Mouse (Mus musculus): ENCODE data around the gene Krt6b. TPM values are rescaled to one million over a fixed set of nuclear protein-coding genes. Genes with fewer than 3 reads are reported as not detected.
"Not testable (repeated sequence)": the region's sequence is repeated elsewhere in the genome, so short reads cannot be mapped to it uniquely, and the experiment has no call there.

Gene Krt6b
- total RNA-seq (2017): not detected in 3 replicates

DNA sequence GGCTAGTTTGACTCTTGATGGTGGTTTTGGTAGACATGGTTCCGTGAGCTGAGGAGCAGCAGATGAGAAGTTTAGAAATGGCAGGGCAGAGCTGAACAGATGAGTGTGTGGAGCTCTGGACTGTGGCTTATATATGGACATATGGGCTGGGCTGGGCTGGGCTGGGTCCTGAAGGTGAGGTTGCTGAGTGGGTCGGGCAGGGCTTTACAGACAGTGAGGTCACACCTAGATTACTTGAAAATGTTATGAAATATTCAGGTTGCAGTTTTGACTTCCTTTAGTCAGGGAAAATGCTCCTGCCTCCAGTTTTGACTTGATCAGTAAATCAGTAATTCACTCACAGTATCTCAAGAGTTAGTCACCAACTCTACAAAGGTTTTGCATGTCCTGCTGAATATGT, at the start of gene Krt6b:
Krt6b (minus strand) TSS at position 101 of the 400 bp plus-strand sequence.
- ATAC-seq (replicated peaks; ENCODE audit: insufficient number of reproducible peaks, low FRiP score, low TSS enrichment, poor library complexity, severe bottlenecking): no peak

- ATAC-seq (replicated peaks; ENCODE audit: insufficient number of reproducible peaks, low FRiP score, low TSS enrichment, poor library complexity, severe bottlenecking): no peak
These were observed 44.6 kb upstream of the Krt6b start for GRCm38 (mm10) chr15:101724686-101725085.

- ATAC-seq (replicated peaks; ENCODE audit: insufficient number of reproducible peaks, low FRiP score, low TSS enrichment, poor library complexity, severe bottlenecking): no peak
These were observed 35.7 kb upstream of the Krt6b start for GRCm38 (mm10) chr15:101715831-101716230.

DNA sequence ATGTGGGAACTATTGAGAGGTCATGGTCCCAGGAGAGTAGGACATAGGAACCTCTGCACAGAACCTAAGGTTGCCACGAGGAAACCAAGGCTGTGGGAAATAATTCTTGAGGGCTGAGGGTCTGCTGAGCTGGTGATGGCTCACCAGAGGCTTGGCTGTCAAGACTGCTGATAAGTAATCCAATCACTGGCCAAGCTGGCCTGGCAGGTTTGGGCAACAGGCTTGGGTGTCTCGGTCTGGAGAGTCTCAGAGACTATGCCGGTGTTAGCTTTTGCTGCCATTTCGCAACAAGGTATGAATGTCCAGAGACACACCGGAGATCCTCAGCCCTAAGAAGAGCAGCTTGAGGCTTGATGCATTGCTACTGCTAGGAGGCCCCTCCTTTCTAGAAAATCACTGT, 34.3 kb upstream of the Krt6b start:
- ATAC-seq (replicated peaks; ENCODE audit: insufficient number of reproducible peaks, low FRiP score, low TSS enrichment, poor library complexity, severe bottlenecking): no peak

GRCm38 (mm10) chr15:101713731-101714130, 33.6 kb upstream of the Krt6b start:
- no peak for ATAC-seq (replicated peaks; ENCODE audit: insufficient number of reproducible peaks, low FRiP score, low TSS enrichment, poor library complexity, severe bottlenecking)

GRCm38 (mm10) chr15:101712720-101713119, 32.6 kb upstream of the Krt6b start, which contains the start of gene Krt5:
TSS of gene Krt5 (minus strand) at chr15:101712898.
- no peak for ATAC-seq (replicated peaks; ENCODE audit: insufficient number of reproducible peaks, low FRiP score, low TSS enrichment, poor library complexity, severe bottlenecking)

GRCm38 (mm10) chr15:101708683-101709082, 28.6 kb upstream of the Krt6b start:
- ATAC-seq (replicated peaks; ENCODE audit: insufficient number of reproducible peaks, low FRiP score, low TSS enrichment, poor library complexity, severe bottlenecking): no peak

DNA sequence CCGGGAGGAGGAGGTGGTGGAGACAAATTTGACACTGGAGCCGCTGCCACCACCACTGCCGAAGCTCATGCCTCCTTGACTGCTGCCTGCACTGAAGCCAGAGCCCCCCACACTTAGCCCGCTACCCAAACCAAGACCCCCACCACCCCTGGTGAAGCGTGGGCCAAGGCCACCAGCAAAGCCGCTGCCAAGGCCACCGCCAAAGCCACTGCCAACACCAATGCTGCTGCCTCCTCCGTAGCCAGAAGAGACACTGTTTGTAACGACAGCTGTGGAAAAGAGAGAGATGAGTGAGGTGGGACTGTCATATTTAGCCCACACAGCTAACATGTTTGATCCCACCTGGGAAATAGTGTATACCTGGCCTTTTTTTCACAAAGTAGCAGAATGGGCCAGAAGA, 27.4 kb upstream of the Krt6b start:
- no peak for ATAC-seq (replicated peaks; ENCODE audit: insufficient number of reproducible peaks, low FRiP score, low TSS enrichment, poor library complexity, severe bottlenecking)

DNA sequence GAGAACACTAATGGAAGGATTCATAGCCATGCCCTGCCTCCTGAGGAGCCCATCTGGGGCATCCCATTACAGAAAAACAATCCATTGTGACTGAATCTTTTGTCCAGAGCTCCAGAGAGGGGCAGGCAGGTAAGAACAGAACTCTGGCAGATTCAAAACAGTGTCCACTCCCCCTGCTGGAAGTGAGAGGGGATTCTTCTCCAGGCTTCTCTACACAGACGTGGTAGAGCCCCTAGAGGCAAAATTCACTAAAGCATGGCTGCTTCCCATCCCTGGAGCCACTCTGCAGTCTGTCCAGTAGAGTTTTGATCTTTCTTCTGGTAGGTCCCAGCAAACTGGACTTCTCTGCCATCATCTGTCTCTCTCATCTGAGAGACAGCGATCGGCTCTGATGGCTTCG, 24.0 kb upstream of the Krt6b start:
- ATAC-seq (replicated peaks; ENCODE audit: insufficient number of reproducible peaks, low FRiP score, low TSS enrichment, poor library complexity, severe bottlenecking): no peak

DNA sequence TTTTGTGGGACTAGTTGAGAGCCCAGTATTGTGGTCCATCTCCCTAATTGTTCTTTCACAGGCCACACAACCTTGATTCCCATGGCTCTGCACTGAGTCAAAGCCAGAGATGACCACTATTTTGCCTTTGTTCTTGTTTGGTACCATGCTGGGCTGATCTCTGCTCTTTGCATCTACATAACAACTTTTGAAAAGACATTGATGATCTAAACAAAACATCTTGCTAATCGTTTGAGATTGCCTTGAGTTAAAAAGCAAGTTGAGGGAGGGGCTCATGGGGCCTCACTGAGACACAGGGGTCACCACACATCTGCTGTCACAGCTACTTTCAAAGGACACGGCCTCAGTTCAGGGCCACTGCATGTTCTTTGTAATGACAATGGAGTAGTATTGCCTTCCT, 22.3 kb upstream of the Krt6b start:
- no peak for ATAC-seq (replicated peaks; ENCODE audit: insufficient number of reproducible peaks, low FRiP score, low TSS enrichment, poor library complexity, severe bottlenecking)

- no peak for ATAC-seq (replicated peaks; ENCODE audit: insufficient number of reproducible peaks, low FRiP score, low TSS enrichment, poor library complexity, severe bottlenecking)
These were observed 19.8 kb upstream of the Krt6b start for GRCm38 (mm10) chr15:101699866-101700265.

DNA sequence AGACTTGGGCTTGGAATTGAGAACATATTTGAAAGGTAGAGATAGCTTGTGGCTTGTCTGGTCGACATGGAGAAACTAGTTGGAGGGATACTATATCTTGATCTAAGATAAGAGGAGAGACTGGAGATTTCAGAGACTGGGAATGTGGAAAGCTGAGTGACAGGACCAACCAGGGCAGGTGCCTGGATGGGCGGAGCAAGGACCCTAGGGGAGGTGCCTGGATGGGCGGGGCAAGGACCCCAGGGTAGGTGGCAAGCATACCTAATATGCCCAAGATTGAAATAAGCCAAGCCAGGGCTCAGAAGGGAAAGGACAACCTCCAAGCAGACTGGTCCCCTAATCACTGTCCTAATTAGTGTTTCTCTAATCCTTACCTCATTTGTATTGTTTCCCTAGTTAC, 19.1 kb upstream of the Krt6b start:
- no peak for ATAC-seq (replicated peaks; ENCODE audit: insufficient number of reproducible peaks, low FRiP score, low TSS enrichment, poor library complexity, severe bottlenecking)

DNA sequence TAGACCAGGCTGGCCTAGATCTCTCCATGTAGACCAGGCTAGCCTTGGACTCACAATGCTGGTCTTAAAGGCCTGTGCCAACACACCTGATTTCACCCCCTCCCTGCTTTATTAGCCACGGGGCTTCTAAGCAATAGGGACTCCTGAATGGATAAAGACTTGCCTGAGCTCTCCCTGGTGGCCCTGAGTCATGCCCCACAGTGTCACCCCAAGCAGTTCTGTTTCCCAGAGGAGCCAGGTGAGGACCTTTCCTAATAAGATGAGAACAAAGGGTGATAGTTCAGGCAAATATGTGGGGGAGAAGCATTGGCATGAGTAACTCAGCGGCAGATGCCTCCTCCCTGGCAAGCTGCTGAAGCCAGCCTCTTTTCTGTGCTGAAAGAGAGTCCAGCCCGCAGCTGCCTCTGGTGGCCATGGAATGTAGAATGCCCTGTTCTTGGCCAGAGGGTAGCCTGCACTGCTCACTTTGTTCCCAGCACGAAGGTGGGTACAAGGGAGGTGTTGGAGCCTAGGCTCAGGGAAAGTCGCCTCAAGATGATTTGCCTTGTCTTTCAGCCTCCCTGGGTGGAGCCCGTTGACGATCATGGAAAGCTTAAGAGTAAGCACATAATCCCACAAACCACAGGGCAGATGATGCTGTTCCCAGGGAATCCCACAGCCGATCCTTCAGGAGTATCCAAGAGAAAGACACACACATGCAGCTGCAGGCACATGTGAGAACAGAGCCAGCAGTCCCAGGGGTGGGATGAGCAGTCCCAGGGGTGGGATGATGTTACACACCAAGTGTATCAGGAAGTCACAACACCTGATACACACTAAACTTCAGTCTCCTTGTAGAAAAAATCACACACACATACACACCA, 17.5 kb upstream of the Krt6b start:
- ATAC-seq (replicated peaks; ENCODE audit: insufficient number of reproducible peaks, low FRiP score, low TSS enrichment, poor library complexity, severe bottlenecking): no peak

- no peak for ATAC-seq (replicated peaks; ENCODE audit: insufficient number of reproducible peaks, low FRiP score, low TSS enrichment, poor library complexity, severe bottlenecking)
These were observed 14.1 kb upstream of the Krt6b start, which contains the start of gene Krt6a for GRCm38 (mm10) chr15:101694207-101694606. TSS of gene Krt6a (minus strand) at chr15:101694307.

GRCm38 (mm10) chr15:101690460-101690859, 10.4 kb upstream of the Krt6b start:
- ATAC-seq (replicated peaks; ENCODE audit: insufficient number of reproducible peaks, low FRiP score, low TSS enrichment, poor library complexity, severe bottlenecking): not testable (repeated sequence)

GRCm38 (mm10) chr15:101688161-101688560, 8.1 kb upstream of the Krt6b start:
- ATAC-seq (replicated peaks; ENCODE audit: insufficient number of reproducible peaks, low FRiP score, low TSS enrichment, poor library complexity, severe bottlenecking): no peak

DNA sequence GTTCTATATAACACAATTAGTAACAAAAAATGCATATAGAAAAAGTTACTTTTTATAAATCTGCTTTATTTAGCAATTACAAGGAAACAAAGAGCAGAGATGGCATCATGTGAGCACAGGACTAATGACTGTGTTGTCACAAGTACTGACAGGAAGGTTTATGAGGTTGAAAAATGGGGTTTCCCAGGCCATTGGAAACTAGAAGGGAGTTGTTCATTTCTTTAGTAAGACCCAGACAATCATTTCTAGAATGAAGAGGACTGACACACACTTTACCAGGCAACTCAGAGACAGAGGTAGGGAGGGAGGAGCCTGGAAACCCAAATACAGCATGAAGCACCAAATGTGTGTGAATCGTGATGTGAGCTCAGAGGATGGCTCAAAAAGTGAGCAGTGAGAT, 4.1 kb downstream of the Krt6b start:
- ATAC-seq (replicated peaks; ENCODE audit: insufficient number of reproducible peaks, low FRiP score, low TSS enrichment, poor library complexity, severe bottlenecking): no peak

DNA sequence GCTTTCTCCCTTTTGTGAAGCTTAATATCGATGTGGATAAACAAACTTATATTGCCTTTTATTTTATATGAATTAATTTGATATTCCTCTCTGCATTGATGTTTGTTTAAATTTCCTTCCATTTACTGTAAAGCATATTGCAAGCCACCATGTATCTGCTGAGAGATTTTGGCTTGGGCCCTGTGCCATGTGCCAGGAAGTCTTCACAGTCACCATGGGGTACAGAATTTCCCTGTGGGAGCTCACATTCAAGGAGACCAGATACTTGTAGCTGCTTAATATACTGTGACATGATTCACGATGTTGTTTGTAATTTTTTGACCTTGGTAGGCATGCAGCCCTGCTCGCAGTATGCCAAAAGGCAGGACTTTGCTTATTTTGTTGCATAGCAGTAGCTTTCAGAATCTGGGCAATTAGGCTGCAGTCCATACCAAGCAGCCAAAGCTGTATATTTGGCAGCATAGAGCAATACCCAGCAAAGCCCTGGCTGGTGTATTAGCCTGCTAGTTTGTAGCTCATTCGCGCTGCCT, 27.3 kb downstream of the Krt6b start:
- ATAC-seq (replicated peaks; ENCODE audit: insufficient number of reproducible peaks, low FRiP score, low TSS enrichment, poor library complexity, severe bottlenecking): no peak

DNA sequence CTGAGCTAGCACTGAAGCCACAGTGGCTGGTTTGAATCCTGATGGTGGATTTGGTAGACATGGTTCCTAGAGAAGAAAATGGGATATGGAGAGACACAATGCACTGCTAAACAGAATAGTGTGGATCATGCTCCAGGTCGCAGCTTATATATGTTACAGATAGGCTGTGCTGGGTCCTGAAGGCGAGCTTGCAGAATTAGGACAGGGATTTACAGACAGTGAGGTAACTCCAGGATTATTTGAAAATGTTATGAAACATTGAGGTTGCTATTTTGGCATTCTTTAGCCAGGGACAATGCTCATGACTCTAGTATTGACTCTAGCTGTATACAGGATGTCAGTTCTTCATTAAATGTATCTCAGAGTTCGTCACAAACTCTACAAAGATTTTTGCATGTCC, 32.8 kb downstream of the Krt6b start, which contains the start of gene Gm5478:
Gm5478 (minus strand) TSS at position 101 of the 400 bp plus-strand sequence.
- ATAC-seq (replicated peaks; ENCODE audit: insufficient number of reproducible peaks, low FRiP score, low TSS enrichment, poor library complexity, severe bottlenecking): no peak

DNA sequence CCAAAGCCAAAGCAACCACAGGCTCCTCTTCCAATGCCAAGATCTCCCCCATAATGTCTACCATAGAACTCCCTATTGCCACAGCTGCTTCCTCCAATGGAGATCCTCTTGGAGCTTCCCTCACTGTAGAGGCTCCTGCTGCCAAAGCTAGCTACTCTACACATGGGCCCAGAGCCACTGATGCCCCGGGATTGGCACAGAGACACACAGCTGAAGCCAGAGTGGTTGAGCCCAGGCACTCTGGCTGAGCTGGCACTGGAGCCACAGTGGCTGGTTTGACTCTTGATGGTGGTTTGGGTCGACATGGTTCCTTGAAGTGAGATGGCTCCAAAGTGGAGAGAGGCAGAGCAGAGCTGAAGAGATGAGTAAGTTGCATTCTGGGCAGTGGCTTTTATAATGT, 52.2 kb downstream of the Krt6b start, which contains the start of gene Gm5414:
Gm5414 (minus strand) TSS at position 305 of the 400 bp plus-strand sequence.
- no peak for ATAC-seq (replicated peaks; ENCODE audit: insufficient number of reproducible peaks, low FRiP score, low TSS enrichment, poor library complexity, severe bottlenecking)

Measured in monocyte, adult 5-6 weeks (primary cell).